Mouse (Mus musculus) ES-E14 (cell line): ENCODE results near the gene Vrk1.

Experiments
- HCFC1 ChIP-seq: IDR thresholded peaks from 2 replicates; pipeline ENCODE4 v1.6.1; 2012; ENCODE audit warnings: low read length, inconsistent platforms, borderline replicate concordance; ENCODE audit not compliant: insufficient read depth
- MAFK ChIP-seq: IDR thresholded peaks from 2 replicates; pipeline ENCODE4 v1.6.1; 2014; ENCODE audit warnings: mild to moderate bottlenecking, low read depth, low read length, inconsistent platforms; ENCODE audit not compliant: insufficient read depth
- ZNF384 ChIP-seq: IDR thresholded peaks from 2 replicates; pipeline ENCODE4 v1.6.1; 2012; ENCODE audit warnings: low read depth, low read length, inconsistent platforms

DNA sequence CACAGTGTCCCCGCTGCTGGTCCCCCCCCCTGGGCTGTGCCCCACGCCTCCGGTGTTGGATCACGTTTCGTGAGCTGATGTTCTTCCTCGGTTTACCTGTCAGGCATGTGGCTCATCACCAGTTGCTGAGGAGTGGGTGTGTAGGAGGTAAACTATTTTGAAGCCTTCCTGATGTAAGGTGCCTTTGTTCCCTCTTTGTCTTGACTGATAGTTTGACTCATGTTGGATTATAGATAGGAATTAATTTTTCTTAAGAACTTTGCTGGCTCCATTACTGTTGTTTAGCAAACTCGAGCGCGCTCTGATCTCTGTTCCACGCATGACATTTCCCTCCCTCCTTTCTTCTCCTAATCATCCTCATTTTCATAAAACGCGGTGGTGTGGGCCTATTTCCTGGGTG lies 74.1 kb downstream of the Vrk1 start:
- TF ChIP-seq ZNF384 (no peak), MAFK (no peak), HCFC1 (no peak)
